Mouse (Mus musculus) adrenal gland, postnatal 25 days (tissue): Measurements from ENCODE around the gene Il17a. TPM values are rescaled to one million over a fixed set of nuclear protein-coding genes. Genes with fewer than 3 reads are reported as not detected.
"Not testable (repeated sequence)": the region's sequence is repeated elsewhere in the genome, so short reads cannot be mapped to it uniquely, and the experiment has no call there.

ENCODE experiments used
- DNase-seq: peaks from one replicate; pipeline ENCODE4 v3.0.0; 2021; ENCODE audit warnings: mixed read lengths
- long read RNA-seq: library from polyadenylated mRNA; stranded (forward); transcript quantifications from one replicate; pipeline ENCODE4 v2.0.0, GENCODE M21; 2021
- total RNA-seq: library from RNA; stranded (reverse); gene quantifications from 2 replicates; pipeline ENCODE4 v1.2.3, GENCODE M21; 2021

Gene Il17a
- total RNA-seq: not detected in 2 replicates
- long read RNA-seq: 0 reads

- DNase-seq: no peak
Measured at GRCm38 (mm10) chr1:20730903-20731302, at the start of gene Il17a. TSS of gene Il17a (plus strand) at chr1:20730905.

- no peak for DNase-seq
Measured at GRCm38 (mm10) chr1:20682849-20683248, 47.9 kb upstream of the Il17a start.

- no peak for DNase-seq
Measured at GRCm38 (mm10) chr1:20683386-20683785, 47.3 kb upstream of the Il17a start.

- DNase-seq: no peak
Measured at GRCm38 (mm10) chr1:20683853-20684252, 46.9 kb upstream of the Il17a start.

GRCm38 (mm10) chr1:20684403-20684802 lies 46.3 kb upstream of the Il17a start:
- no peak for DNase-seq

GRCm38 (mm10) chr1:20685393-20685792 lies 45.3 kb upstream of the Il17a start:
- no peak for DNase-seq

- no peak for DNase-seq
Measured at GRCm38 (mm10) chr1:20685907-20686306, 44.8 kb upstream of the Il17a start.

- DNase-seq: no peak
Measured at GRCm38 (mm10) chr1:20691336-20691735, 39.4 kb upstream of the Il17a start.

- no peak for DNase-seq
Measured at GRCm38 (mm10) chr1:20693634-20694313, 36.9 kb upstream of the Il17a start.

- no peak for DNase-seq
Measured at GRCm38 (mm10) chr1:20700011-20700410, 30.7 kb upstream of the Il17a start.

- no peak for DNase-seq
Measured at GRCm38 (mm10) chr1:20736572-20736971, 5.9 kb downstream of the Il17a start.

GRCm38 (mm10) chr1:20738483-20738882 lies 7.8 kb downstream of the Il17a start:
- DNase-seq: no peak

GRCm38 (mm10) chr1:20740496-20740998 lies 9.8 kb downstream of the Il17a start:
- no peak for DNase-seq

- DNase-seq: no peak
Measured at GRCm38 (mm10) chr1:20754439-20754838, 23.7 kb downstream of the Il17a start.

- DNase-seq: no peak
Measured at GRCm38 (mm10) chr1:20757586-20757985, 26.9 kb downstream of the Il17a start.

- DNase-seq: peak; percentile 5
Measured at GRCm38 (mm10) chr1:20759799-20760198, 29.1 kb downstream of the Il17a start.

- no peak for DNase-seq
Measured at GRCm38 (mm10) chr1:20760331-20760730, 29.6 kb downstream of the Il17a start.

GRCm38 (mm10) chr1:20761411-20761810 lies 30.7 kb downstream of the Il17a start:
- DNase-seq: no peak

GRCm38 (mm10) chr1:20766526-20766925 lies 35.8 kb downstream of the Il17a start:
- no peak for DNase-seq

- DNase-seq: not testable (repeated sequence)
Measured at GRCm38 (mm10) chr1:20774026-20774730, 43.5 kb downstream of the Il17a start.

GRCm38 (mm10) chr1:20778366-20778765 lies 47.7 kb downstream of the Il17a start:
- DNase-seq: no peak
